Mouse (Mus musculus): ENCODE measurements around the gene Gm9913. TPM values are rescaled to one million over a fixed set of nuclear protein-coding genes. Genes with fewer than 3 reads are reported as not detected.

Gene Gm9913
- polyA plus RNA-seq, 1 experiment from 2014 or later = 0.51 TPM

DNA sequence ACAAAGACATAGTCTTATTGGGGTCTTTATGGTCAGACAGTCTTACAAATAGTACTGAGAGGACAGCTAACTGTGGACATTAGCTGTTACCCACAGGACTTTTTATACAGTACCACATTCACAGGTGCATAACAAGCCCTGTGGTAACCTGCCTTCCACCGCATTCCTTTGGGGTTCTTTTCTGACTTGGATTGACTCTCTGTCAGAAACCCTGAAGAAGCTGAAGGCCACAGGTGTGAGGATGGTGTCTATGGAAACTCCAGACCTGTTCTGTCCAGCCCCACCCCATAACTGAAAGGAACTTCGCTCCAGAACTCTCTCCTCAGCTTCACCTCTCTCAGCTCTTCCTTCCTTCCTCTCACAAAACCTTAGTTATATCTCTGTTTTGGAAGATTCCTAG is 10.6 kb upstream of the Gm9913 start:
- WGBS = 94% methylated on average over 2 of the region's 2 CpGs
- H3K36me3 ChIP-seq (ENCODE audit: control insufficient read depth, insufficient read depth, low read length) = no peaks in the 10 kb centered on the region
- no peak overlapping the region for H3K4me3 ChIP-seq (ENCODE audit: low read length)
- no peak overlapping the region for H3K9ac ChIP-seq (ENCODE audit: low read depth, low read length)
- no peaks in the 10 kb centered on the region for H3K9me3 ChIP-seq (ENCODE audit: control insufficient read depth, low read length)
- no peak for ATAC-seq
- peaks cover 5% of the 10 kb centered on the region; the same call in 1 of the 2 replicates for H3K4me1 ChIP-seq (ENCODE audit: control insufficient read depth, insufficient read depth, low read length)
- no peak overlapping the region for H3K4me2 ChIP-seq (ENCODE audit: low read depth, low read length)
- H3K27ac ChIP-seq (ENCODE audit: low read length) = no peak overlapping the region
- no peaks in the 10 kb centered on the region for H3K27me3 ChIP-seq (replicated peaks; ENCODE audit: control insufficient read depth, insufficient read depth, low read length)

DNA sequence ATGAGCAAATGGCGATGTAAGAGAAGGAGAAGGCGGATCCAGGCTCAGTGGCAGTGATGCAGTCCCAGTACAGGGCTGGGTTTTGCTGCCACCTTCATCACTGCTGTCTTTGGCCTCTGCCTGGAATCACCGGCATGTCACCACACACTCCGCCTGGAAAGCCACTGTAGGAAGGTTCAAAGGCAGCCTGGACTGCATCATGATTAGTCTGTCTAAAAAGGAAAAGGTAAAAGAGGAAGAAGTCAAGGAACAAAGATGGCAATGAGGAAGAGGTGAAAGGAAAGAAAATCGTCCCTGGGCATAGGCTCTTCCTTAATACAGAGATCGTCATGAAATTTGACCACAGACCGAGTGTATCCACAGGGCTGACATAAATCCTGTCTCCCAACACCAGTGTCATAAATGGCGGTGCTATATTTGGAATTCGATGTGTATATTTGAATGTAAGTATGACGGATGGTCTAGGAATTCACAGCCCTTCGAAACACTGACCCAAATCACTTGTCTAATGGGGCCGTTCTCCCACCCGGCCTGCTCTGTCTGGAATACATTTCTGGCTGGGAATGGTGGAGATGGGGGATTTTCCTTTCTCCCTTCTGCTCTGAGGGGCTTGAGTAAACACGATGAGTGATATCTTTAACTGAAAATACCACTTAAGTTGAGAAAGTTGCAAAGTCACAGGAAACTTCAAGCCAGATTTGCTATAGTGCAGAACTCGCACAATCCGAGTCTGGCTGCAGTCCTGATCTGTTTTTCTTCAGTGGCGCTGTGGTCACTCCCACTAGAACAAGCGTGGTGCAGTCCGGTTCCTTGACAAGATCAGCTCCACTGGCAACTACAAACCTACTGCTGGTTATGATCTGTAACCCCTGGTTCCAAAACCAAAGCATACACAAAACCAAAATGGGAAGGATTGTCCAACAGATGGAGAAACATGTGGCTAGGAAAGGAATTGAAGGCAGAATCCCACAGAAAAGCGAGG is 9.8 kb upstream of the Gm9913 start:
- Histone ChIP-seq H3K9ac (ENCODE audit: low read depth, low read length) (no peak overlapping the region), H3K4me1 (ENCODE audit: control insufficient read depth, insufficient read depth, low read length) (peaks cover 5% of the 10 kb centered on the region; the same call in 1 of the 2 replicates), H3K27me3 (replicated peaks; ENCODE audit: control insufficient read depth, insufficient read depth, low read length) (no peaks in the 10 kb centered on the region), H3K36me3 (ENCODE audit: control insufficient read depth, insufficient read depth, low read length) (no peaks in the 10 kb centered on the region), H3K27ac (ENCODE audit: low read length) (peak overlapping the region; percentile 26; the same call in 1 of the 2 replicates), H3K9me3 (ENCODE audit: control insufficient read depth, low read length) (no peaks in the 10 kb centered on the region), H3K4me2 (ENCODE audit: low read depth, low read length) (no peak overlapping the region), H3K4me3 (ENCODE audit: low read length) (no peak overlapping the region)
- WGBS = 57% methylated on average over 20 of the region's 20 CpGs
- ATAC-seq = peak; percentile 72

DNA sequence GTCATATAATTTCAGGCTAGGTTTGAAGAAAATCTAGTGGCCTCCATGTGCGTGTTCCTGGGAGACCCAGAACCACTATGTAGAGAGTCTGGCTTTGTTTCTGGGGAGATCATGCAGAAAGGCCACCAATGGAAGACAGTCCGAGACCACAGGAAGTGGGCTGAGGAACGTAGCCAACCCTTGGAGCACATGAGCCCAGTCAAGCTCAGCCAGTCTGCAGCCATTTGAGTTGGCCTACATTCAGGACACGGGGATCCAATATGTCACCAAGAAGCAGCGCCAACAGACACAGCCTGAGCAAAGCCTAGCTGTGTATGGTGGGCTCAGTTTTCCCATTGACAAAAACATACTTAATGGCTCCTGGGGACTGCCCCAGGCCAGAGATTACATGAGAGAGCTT is 8.2 kb upstream of the Gm9913 start:
- WGBS = 90% methylated on average over 5 of the region's 5 CpGs
- no peaks in the 10 kb centered on the region for H3K27me3 ChIP-seq (replicated peaks; ENCODE audit: control insufficient read depth, insufficient read depth, low read length)
- no peak overlapping the region for H3K4me3 ChIP-seq (ENCODE audit: low read length)
- ATAC-seq = no peak
- H3K4me2 ChIP-seq (ENCODE audit: low read depth, low read length) = no peak overlapping the region
- no peak overlapping the region for H3K9ac ChIP-seq (ENCODE audit: low read depth, low read length)
- H3K4me1 ChIP-seq (ENCODE audit: control insufficient read depth, insufficient read depth, low read length) = peaks cover 5% of the 10 kb centered on the region; the same call in 1 of the 2 replicates
- H3K9me3 ChIP-seq (ENCODE audit: control insufficient read depth, low read length) = no peaks in the 10 kb centered on the region
- no peaks in the 10 kb centered on the region for H3K36me3 ChIP-seq (ENCODE audit: control insufficient read depth, insufficient read depth, low read length)
- no peak overlapping the region for H3K27ac ChIP-seq (ENCODE audit: low read length)

DNA sequence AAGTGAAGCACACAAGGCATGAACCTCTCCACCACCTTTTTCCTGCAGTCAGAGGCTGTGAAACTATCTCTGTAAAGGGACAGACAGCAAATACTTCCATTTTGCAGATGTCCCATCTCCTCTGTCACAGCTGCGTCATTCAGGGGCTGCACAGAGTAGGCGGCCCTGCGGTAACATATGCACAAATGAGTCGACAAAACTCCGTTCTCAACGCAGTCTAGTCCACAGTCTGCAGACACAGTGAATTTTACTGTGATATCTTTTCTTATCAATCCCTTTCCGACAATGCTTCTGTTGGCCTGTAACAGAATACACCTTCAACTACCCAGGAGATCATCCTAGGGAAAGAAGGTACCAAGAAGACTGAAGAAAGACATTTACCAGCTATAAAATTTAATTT is 6.7 kb upstream of the Gm9913 start:
- H3K9me3 ChIP-seq (ENCODE audit: control insufficient read depth, low read length) = no peaks in the 10 kb centered on the region
- no peaks in the 10 kb centered on the region for H3K27me3 ChIP-seq (replicated peaks; ENCODE audit: control insufficient read depth, insufficient read depth, low read length)
- H3K4me1 ChIP-seq (ENCODE audit: control insufficient read depth, insufficient read depth, low read length) = no peaks in the 10 kb centered on the region
- no peak overlapping the region for H3K4me2 ChIP-seq (ENCODE audit: low read depth, low read length)
- ATAC-seq = no peak
- H3K27ac ChIP-seq (ENCODE audit: low read length) = no peak overlapping the region
- no peak overlapping the region for H3K9ac ChIP-seq (ENCODE audit: low read depth, low read length)
- no peaks in the 10 kb centered on the region for H3K36me3 ChIP-seq (ENCODE audit: control insufficient read depth, insufficient read depth, low read length)
- 88% methylated on average over 7 of the region's 7 CpGs for WGBS
- no peak overlapping the region for H3K4me3 ChIP-seq (ENCODE audit: low read length)

DNA sequence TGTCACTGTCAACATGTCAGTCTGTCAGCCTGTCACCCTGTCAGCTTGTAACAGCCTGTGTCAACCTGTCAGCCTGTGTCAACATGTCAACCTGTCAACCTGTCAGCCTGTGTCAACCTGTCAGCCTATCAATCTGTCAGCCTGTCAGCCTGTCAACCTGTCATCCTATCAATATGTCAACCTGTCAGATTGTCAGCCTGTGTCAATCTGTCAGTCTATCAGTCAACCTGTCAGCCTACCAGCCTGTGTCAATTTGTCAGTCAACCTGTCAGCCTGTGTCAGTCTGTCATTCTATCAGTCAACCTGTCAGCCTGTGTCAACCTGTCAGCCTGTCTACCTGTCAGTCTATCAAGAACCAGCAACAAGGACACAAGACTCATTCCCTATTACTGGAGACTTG is 3.4 kb upstream of the Gm9913 start:
- no peak overlapping the region for H3K9ac ChIP-seq (ENCODE audit: low read depth, low read length)
- 0 out of 2 replicates have a peak, but pooled peaks cover 2% of the 10 kb centered on the region for H3K4me1 ChIP-seq (ENCODE audit: control insufficient read depth, insufficient read depth, low read length)
- H3K4me2 ChIP-seq (ENCODE audit: low read depth, low read length) = no peak overlapping the region
- H3K4me3 ChIP-seq (ENCODE audit: low read length) = no peak overlapping the region
- H3K36me3 ChIP-seq (ENCODE audit: control insufficient read depth, insufficient read depth, low read length) = no peaks in the 10 kb centered on the region
- ATAC-seq = no peak
- H3K27ac ChIP-seq (ENCODE audit: low read length) = no peak overlapping the region
- peaks cover 14% of the 10 kb centered on the region for H3K27me3 ChIP-seq (replicated peaks; ENCODE audit: control insufficient read depth, insufficient read depth, low read length)
- H3K9me3 ChIP-seq (ENCODE audit: control insufficient read depth, low read length) = no peaks in the 10 kb centered on the region

DNA sequence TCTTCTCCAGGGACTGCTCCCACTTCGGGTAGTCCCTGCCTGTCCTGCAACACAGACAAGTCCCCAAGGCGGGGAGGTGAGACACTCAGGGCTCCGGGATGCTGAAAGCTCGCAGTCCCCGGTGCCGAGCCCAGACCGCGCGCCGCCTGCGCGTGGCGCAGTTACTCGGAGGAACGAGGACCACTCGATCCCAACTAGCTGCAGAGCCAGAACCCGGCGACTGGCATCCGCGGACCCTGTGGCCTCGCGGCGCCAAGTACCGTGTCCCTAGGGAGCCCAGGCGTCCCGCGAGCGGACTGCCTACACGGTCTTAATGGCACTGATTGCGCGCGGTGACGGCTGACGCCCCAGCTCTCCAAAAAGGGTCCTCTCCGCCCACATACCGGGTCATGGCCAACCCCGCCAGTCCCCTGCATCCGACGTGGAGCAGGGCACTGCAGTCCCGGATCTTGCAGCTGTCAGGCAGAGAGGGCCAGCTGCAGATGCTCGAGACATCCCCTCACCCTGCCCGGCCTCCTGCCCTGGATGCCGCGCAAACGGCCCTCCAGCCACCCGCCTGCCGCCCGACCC is 942 bp downstream of the Gm9913 start:
- no peaks in the 10 kb centered on the region for H3K9me3 ChIP-seq (ENCODE audit: control insufficient read depth, low read length)

DNA sequence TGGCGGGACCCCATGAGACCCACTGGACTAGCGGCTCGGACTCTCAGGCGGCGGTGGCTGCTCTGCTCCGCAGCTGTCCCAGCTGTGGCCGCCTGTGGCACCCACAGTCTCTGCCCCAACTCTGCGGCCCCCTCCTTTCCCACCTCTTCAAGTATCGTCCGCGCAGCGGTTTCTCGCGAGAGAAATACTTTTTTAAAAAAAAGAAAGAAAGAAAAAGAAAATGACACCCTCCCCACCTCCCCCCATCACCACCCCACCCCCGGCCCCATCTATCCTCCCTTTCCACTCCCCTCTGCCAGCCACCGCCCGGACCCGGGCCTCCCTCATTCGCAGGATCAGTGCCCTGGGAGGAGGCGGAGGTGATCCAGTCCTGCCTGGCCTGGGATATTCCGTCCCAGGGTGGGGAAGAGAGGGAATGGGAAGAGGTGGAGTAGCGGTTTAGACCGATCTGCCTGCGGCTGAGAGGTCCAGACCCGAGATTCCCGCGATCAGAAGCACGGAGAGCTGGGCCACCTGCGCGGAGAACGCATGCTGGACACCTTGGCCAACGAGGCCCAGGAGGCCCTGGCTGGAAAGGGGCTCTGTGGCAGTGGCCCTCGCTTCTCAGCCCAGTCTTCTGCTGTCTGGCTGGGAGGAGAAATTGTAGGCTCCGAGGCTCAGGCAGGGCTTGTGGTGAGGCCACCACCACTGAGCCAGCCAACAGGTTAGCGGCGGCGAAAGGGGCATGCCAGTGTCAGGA is 1.6 kb downstream of the Gm9913 start:
- Histone ChIP-seq H3K27ac (ENCODE audit: low read length) (peak overlapping the region; percentile 93), H3K4me3 (ENCODE audit: low read length) (peak overlapping the region; percentile 73), H3K4me2 (ENCODE audit: low read depth, low read length) (peak overlapping the region; percentile 73), H3K9ac (ENCODE audit: low read depth, low read length) (peak overlapping the region; percentile 82), H3K36me3 (ENCODE audit: control insufficient read depth, insufficient read depth, low read length) (no peaks in the 10 kb centered on the region), H3K4me1 (ENCODE audit: control insufficient read depth, insufficient read depth, low read length) (0 out of 2 replicates have a peak, but pooled peaks cover 2% of the 10 kb centered on the region), H3K9me3 (ENCODE audit: control insufficient read depth, low read length) (no peaks in the 10 kb centered on the region), H3K27me3 (replicated peaks; ENCODE audit: control insufficient read depth, insufficient read depth, low read length) (peaks cover 14% of the 10 kb centered on the region)
- WGBS = 2% methylated on average over 37 of the region's 37 CpGs
- peak; percentile 83 for ATAC-seq

More for the DNA sequence above, 942 bp downstream of the Gm9913 start:
- Histone ChIP-seq H3K36me3 (ENCODE audit: control insufficient read depth, insufficient read depth, low read length) (no peaks in the 10 kb centered on the region), H3K9ac (ENCODE audit: low read depth, low read length) (peak overlapping the region; percentile 82), H3K27ac (ENCODE audit: low read length) (peak overlapping the region; percentile 93), H3K4me1 (ENCODE audit: control insufficient read depth, insufficient read depth, low read length) (0 out of 2 replicates have a peak, but pooled peaks cover 2% of the 10 kb centered on the region), H3K4me3 (ENCODE audit: low read length) (peak overlapping the region; percentile 73), H3K27me3 (replicated peaks; ENCODE audit: control insufficient read depth, insufficient read depth, low read length) (peaks cover 14% of the 10 kb centered on the region), H3K4me2 (ENCODE audit: low read depth, low read length) (peak overlapping the region; percentile 73)
- 0% methylated on average over 48 of the region's 48 CpGs for WGBS
- ATAC-seq = peak; percentile 72

DNA sequence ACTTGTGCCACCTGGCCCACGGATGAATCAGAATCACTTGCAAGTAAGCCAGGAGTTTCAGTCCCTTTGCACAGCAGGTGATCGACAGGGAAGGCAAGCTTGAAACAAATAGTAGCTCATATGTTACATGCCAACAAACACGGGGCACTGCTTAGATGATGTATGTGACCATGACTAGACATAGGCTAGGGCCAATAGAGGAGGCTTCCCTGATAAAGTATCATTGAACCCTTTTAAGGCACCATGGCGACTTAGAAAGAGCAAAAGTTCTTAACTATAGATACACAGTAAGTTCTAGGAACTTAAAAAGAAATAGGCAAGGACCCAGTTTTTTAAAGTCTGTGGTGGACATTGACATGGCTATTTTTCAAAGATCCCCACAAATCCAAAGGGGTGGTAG is 3.0 kb downstream of the Gm9913 start, which contains the start of gene Fbn1:
Gene Fbn1, minus strand, starts transcription at position 101 of the 400 bp plus-strand sequence.
- H3K4me1 ChIP-seq (ENCODE audit: control insufficient read depth, insufficient read depth, low read length) = 0 out of 2 replicates have a peak, but pooled peaks cover 2% of the 10 kb centered on the region
- no peak for ATAC-seq
- H3K4me3 ChIP-seq (ENCODE audit: low read length) = peak within 1 kb of the TSS; percentile 73
- WGBS = 81% methylated on average over 4 of the region's 4 CpGs
- H3K27ac ChIP-seq (ENCODE audit: low read length) = peak within 1 kb of the TSS; percentile 77
- H3K36me3 ChIP-seq (ENCODE audit: control insufficient read depth, insufficient read depth, low read length) = no peaks in the 10 kb centered on the region
- H3K4me2 ChIP-seq (ENCODE audit: low read depth, low read length) = peak within 1 kb of the TSS; percentile 73
- peak within 1 kb of the TSS; percentile 82 for H3K9ac ChIP-seq (ENCODE audit: low read depth, low read length)
- no peaks in the 10 kb centered on the region for H3K9me3 ChIP-seq (ENCODE audit: control insufficient read depth, low read length)
- H3K27me3 ChIP-seq (replicated peaks; ENCODE audit: control insufficient read depth, insufficient read depth, low read length) = peaks cover 14% of the 10 kb centered on the region

DNA sequence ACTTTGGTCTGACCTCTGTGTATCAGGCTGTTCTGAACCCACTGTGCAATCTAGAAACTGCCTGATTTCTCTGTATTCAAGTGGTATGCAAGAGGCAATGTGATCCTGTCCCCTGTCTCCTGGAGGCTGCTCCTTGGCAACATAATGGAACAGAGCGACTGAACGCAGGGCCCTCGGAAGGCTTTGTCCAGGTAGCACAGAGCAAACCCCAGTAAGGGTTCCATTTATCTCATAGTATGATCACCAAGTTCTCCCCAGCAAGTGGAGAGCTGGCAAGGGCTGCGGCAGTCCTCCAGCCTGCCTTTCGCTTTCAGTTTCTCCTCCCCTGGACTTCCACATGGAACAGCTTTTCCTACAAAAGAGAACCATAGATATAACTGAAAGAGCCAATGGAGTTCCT is 3.5 kb downstream of the Gm9913 start:
- WGBS = 91% methylated on average over 5 of the region's 5 CpGs
- ATAC-seq = no peak

More for the DNA sequence above, 3.5 kb downstream of the Gm9913 start:
- H3K4me1 ChIP-seq (ENCODE audit: control insufficient read depth, insufficient read depth, low read length) = 0 out of 2 replicates have a peak, but pooled peaks cover 2% of the 10 kb centered on the region
- no peak overlapping the region for H3K9ac ChIP-seq (ENCODE audit: low read depth, low read length)
- peaks cover 14% of the 10 kb centered on the region for H3K27me3 ChIP-seq (replicated peaks; ENCODE audit: control insufficient read depth, insufficient read depth, low read length)
- H3K9me3 ChIP-seq (ENCODE audit: control insufficient read depth, low read length) = no peaks in the 10 kb centered on the region
- H3K4me3 ChIP-seq (ENCODE audit: low read length) = no peak overlapping the region
- H3K4me2 ChIP-seq (ENCODE audit: low read depth, low read length) = no peak overlapping the region
- H3K36me3 ChIP-seq (ENCODE audit: control insufficient read depth, insufficient read depth, low read length) = no peaks in the 10 kb centered on the region
- H3K27ac ChIP-seq (ENCODE audit: low read length) = no peak overlapping the region
